Mouse (Mus musculus) stomach, postnatal 0 days (tissue): ENCODE measurements at regions not wholly inside any gene's neighbourhood (a gene's known extent, or its start where the extent isn't known, plus 50 kb on each side); places are given as distances from the start of the nearest gene placed in this dataset.

Experiments
- CTCF ChIP-seq: IDR thresholded peaks from 2 replicates; pipeline ENCODE4 v1.5.1; 2016; ENCODE audit warnings: antibody characterized with exemption, low read depth, mild to moderate bottlenecking, moderate library complexity
- EP300 ChIP-seq: optimal IDR thresholded peaks from 2 replicates; pipeline ENCODE3; 2016; ENCODE audit warnings: antibody characterized with exemption

GRCm38 (mm10) chr7:37095839-37096238 lies 397.9 kb downstream of the Tshz3 start:
- TF ChIP-seq CTCF: no peak
- no peak for TF ChIP-seq EP300
